16 mouse cellular contexts compared by ENCODE assay signal in genomic region chr1:54119638-54120320, GRCm38 (mm10).
DNase-seq lines count a peak whose midpoint lies in the region; ATAC-seq lines count a peak whose summit lies in the region.
"Had no signal": no experiment of that assay in that cellular context is flagged by ENCODE, and none has a peak within 500 bp of the region (broad histone marks: within the 10 kb centered on the region; RNA-seq: fewer than 3 reads in every experiment).

No protein-coding gene starts in this region.

- no peak for DNase-seq in neural tube, embryonic 10.5 days (ENCODE audit: extremely low spot score, low spot score)
- DNase-seq in layer of hippocampus, postnatal 14 days (ENCODE audit: low spot score in 2 of 2) = no peak
- DNase-seq in right cerebral cortex, postnatal 14 days = no peak
- no peak for DNase-seq in left cerebral cortex, adult 11 months (ENCODE audit: low spot score)
- DNase-seq: adrenal gland, postnatal 36 days; cerebellum, adult 11 months; kidney, adult 2 months; spleen, adult 18-20 months; thymus, postnatal 4 days had no signal

- no peaks in the 10 kb centered on the region for H3K36me3 ChIP-seq in neural tube, embryonic 12.5 days
- H3K36me3 ChIP-seq in hindbrain, embryonic 13.5 days = no peaks in the 10 kb centered on the region
- no peaks in the 10 kb centered on the region for H3K36me3 ChIP-seq in midbrain, embryonic 13.5 days
- H3K36me3 ChIP-seq: limb, embryonic 15.5 days; lung, embryonic 15.5 days had no signal

- H3K27ac ChIP-seq in neural tube, embryonic 12.5 days = no peak overlapping the region
- H3K27ac ChIP-seq in hindbrain, embryonic 13.5 days = no peak overlapping the region
- no peak overlapping the region for H3K27ac ChIP-seq in midbrain, embryonic 13.5 days
- H3K27ac ChIP-seq: limb, embryonic 15.5 days; lung, embryonic 15.5 days had no signal

- no peak overlapping the region for H3K4me3 ChIP-seq in neural tube, embryonic 12.5 days
- no peak overlapping the region for H3K4me3 ChIP-seq in hindbrain, embryonic 13.5 days
- H3K4me3 ChIP-seq in midbrain, embryonic 13.5 days (replicated peaks) = no peak overlapping the region
- H3K4me3 ChIP-seq: limb, embryonic 15.5 days; lung, embryonic 15.5 days; megakaryocyte, embryonic 14.5 days had no signal

- no peaks in the 10 kb centered on the region for H3K4me1 ChIP-seq in neural tube, embryonic 12.5 days
- H3K4me1 ChIP-seq in hindbrain, embryonic 13.5 days (replicated peaks) = peaks cover 9% of the 10 kb centered on the region
- peaks cover 7% of the 10 kb centered on the region for H3K4me1 ChIP-seq in midbrain, embryonic 13.5 days (replicated peaks)
- H3K4me1 ChIP-seq: lung, embryonic 15.5 days; megakaryocyte, embryonic 14.5 days had no signal

- ATAC-seq in neural tube, embryonic 12.5 days (ENCODE audit: low FRiP score, low read depth) = 0 out of 2 replicates have a peak, but pooled peaks have one; percentile 52
- peak; percentile 73 for ATAC-seq in hindbrain, embryonic 13.5 days (ENCODE audit: low FRiP score)
- peak; percentile 92 for ATAC-seq in midbrain, embryonic 13.5 days

- no peak overlapping the region for H3K4me2 ChIP-seq in neural tube, embryonic 12.5 days (replicated peaks)
- no peak overlapping the region for H3K4me2 ChIP-seq in hindbrain, embryonic 13.5 days
- H3K4me2 ChIP-seq in midbrain, embryonic 13.5 days (replicated peaks) = no peak overlapping the region
- H3K4me2 ChIP-seq: heart, embryonic 11.5 days; limb, embryonic 15.5 days; lung, embryonic 15.5 days had no signal

- H3K27me3 ChIP-seq in neural tube, embryonic 12.5 days (replicated peaks) = no peaks in the 10 kb centered on the region
- H3K27me3 ChIP-seq in hindbrain, embryonic 13.5 days = no peaks in the 10 kb centered on the region
- H3K27me3 ChIP-seq in midbrain, embryonic 13.5 days = no peaks in the 10 kb centered on the region
- H3K27me3 ChIP-seq: limb, embryonic 15.5 days; lung, embryonic 15.5 days had no signal

- 78% methylated on average over 9 of the region's 9 CpGs for WGBS in neural tube, embryonic 12.5 days
- 67% methylated on average over 9 of the region's 9 CpGs for WGBS in hindbrain, embryonic 13.5 days
- 55% methylated on average over 9 of the region's 9 CpGs for WGBS in midbrain, embryonic 13.5 days

- no peaks in the 10 kb centered on the region for H3K9me3 ChIP-seq in neural tube, embryonic 12.5 days
- H3K9me3 ChIP-seq in hindbrain, embryonic 13.5 days = no peaks in the 10 kb centered on the region
- no peaks in the 10 kb centered on the region for H3K9me3 ChIP-seq in midbrain, embryonic 13.5 days
- H3K9me3 ChIP-seq: limb, embryonic 15.5 days; lung, embryonic 15.5 days; megakaryocyte, embryonic 14.5 days had no signal

- H3K9ac ChIP-seq in neural tube, embryonic 12.5 days = no peak overlapping the region
- H3K9ac ChIP-seq in hindbrain, embryonic 13.5 days = no peak overlapping the region
- no peak overlapping the region for H3K9ac ChIP-seq in midbrain, embryonic 13.5 days (replicated peaks)
- H3K9ac ChIP-seq: limb, embryonic 15.5 days; lung, embryonic 15.5 days had no signal
